Mouse (Mus musculus) embryonic facial prominence, embryonic 11.5 days (tissue): ENCODE data around the gene Senp1. TPM values are rescaled to one million over a fixed set of nuclear protein-coding genes. Genes with fewer than 3 reads are reported as not detected.
A peak's percentile ranks its signal among the peaks of the same experiment; 100 is the strongest.

Experiments used
- ATAC-seq: fragments of 200-750 bp; cut with Nextera tagmentation; replicated peaks from 2 replicates; pipeline ENCODE4 v1.8.0; 2017; ENCODE audit warnings: low read depth; ENCODE audit not compliant: insufficient number of reproducible peaks, low FRiP score, low TSS enrichment
- DNase-seq: peaks from one replicate; pipeline ENCODE4 v3.0.0-alpha.2; 2015; ENCODE audit warnings: low spot score
- H3K27ac ChIP-seq: fragments of 300-500 bp; sonication (generic); replicated peaks from 2 replicates; pipeline ENCODE4 v1.5.1; 2014; ENCODE audit warnings: mild to moderate bottlenecking, low read depth, low read length, control low read depth
- H3K27me3 ChIP-seq: fragments of 300-500 bp; sonication (generic); 2 replicates; pipeline ENCODE4 v1.6.1; 2014; ENCODE audit warnings: mild to moderate bottlenecking, low read length, moderate library complexity, mixed read lengths; ENCODE audit not compliant: control insufficient read depth, insufficient read depth
- H3K36me3 ChIP-seq: fragments of 300-500 bp; sonication (generic); replicated peaks from 2 replicates; pipeline ENCODE4 v1.6.1; 2014; ENCODE audit warnings: low read depth, mild to moderate bottlenecking, low read length, moderate library complexity, mixed read lengths; ENCODE audit not compliant: control insufficient read depth, insufficient read depth
- H3K4me1 ChIP-seq: fragments of 300-500 bp; sonication (generic); 2 replicates; pipeline ENCODE4 v1.6.1; 2014; ENCODE audit warnings: low read length, mixed read lengths; ENCODE audit not compliant: control insufficient read depth, insufficient read depth
- H3K4me2 ChIP-seq: fragments of 300-500 bp; sonication (generic); 2 replicates; pipeline ENCODE4 v1.6.1; 2014; ENCODE audit warnings: low read depth, mild to moderate bottlenecking, control low read depth, low read length, moderate library complexity
- H3K4me3 ChIP-seq: fragments of 300-500 bp; sonication (generic); 2 replicates; pipeline ENCODE4 v1.5.1; 2014; ENCODE audit warnings: low read depth, low read length, control low read depth
- H3K9ac ChIP-seq: fragments of 300-500 bp; sonication (generic); replicated peaks from 2 replicates; pipeline ENCODE4 v1.6.1; 2014; ENCODE audit warnings: mild to moderate bottlenecking, control low read depth, low read length
- H3K9me3 ChIP-seq: fragments of 300-500 bp; sonication (generic); replicated peaks from 2 replicates; pipeline ENCODE4 v1.6.1; 2016; ENCODE audit warnings: mild to moderate bottlenecking, low read length, inconsistent platforms, mixed read lengths; ENCODE audit not compliant: control insufficient read depth
- WGBS: fragments of 180-500 bp; shearing (Covaris S2); extraction: QIAGEN DNeasy Blood & Tissue Kit; methylation state at CpG from one replicate; pipeline ENCODE4 v1.1.7; 2014; 5-methylcytosine and 5-hydroxymethylcytosine counted together
- polyA plus RNA-seq: library from polyadenylated mRNA; unstranded; fragments of >200 nt; fragmentation: Nextera tagmentation; extraction: Ambion mirVana; gene quantifications from 2 replicates; pipeline ENCODE4 v1.2.1, GENCODE M21; 2014

Senp1 gene
- polyA plus RNA-seq, 1 experiment from 2014 or later = 45.7 TPM

- H3K27me3 ChIP-seq = no peaks in the 10 kb centered on the region
- H3K4me1 ChIP-seq = peaks cover 32% of the 10 kb centered on the region
- no peaks in the 10 kb centered on the region for H3K9me3 ChIP-seq
- ATAC-seq (no peak), DNase-seq (peak; percentile 62)
- H3K4me3 ChIP-seq = no peak overlapping the region
- peak overlapping the region; percentile 54 for H3K9ac ChIP-seq
- WGBS = 31% methylated on average over 13 of the region's 13 CpGs
- peak overlapping the region; percentile 96 for H3K27ac ChIP-seq
- peaks cover 28% of the 10 kb centered on the region for H3K36me3 ChIP-seq
- H3K4me2 ChIP-seq = no peak overlapping the region; the same call in 1 of the 2 replicates
These were observed 101.4 kb downstream of the Senp1 start for GRCm38 (mm10) chr15:97992027-97992711.

DNA sequence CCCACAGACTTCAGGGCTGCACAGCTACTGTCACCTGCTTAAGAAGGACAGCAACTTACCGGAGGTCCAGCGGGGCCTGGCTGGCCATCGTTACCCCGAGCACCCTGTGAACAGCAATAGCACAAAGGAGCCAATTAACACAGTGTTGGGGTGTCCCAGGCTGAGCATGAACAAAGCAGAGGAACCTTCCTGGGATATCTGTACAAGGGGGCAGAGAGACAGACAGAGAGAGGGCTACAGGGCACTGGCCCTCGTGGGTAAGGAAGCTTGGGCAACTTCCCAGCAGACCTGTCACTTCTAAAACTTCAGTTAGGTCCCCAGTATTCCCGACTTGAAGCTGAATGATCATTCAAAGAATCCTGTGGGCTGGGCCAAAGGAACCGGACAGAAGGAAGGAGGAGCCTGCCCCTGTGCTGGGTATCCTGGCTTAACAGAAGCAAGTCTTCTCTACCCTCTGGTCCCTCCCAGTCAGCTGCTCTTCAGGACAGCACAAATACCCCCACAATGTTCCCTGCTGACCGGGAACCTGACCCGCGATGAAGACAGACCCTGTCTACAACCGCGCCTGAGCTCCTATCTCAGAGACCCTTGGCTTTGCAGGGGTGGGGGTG, 102.2 kb downstream of the Senp1 start:
- peaks cover 32% of the 10 kb centered on the region for H3K4me1 ChIP-seq
- DNase-seq = peak; percentile 35
- peak overlapping the region; percentile 96 for H3K27ac ChIP-seq
- no peak for ATAC-seq
- H3K27me3 ChIP-seq = no peaks in the 10 kb centered on the region
- no peaks in the 10 kb centered on the region for H3K9me3 ChIP-seq
- H3K9ac ChIP-seq = peak overlapping the region; percentile 54
- H3K4me2 ChIP-seq = 0 out of 2 replicates have a peak overlapping the region, but pooled peaks have one; percentile 7
- no peak overlapping the region for H3K4me3 ChIP-seq
- peaks cover 32% of the 10 kb centered on the region for H3K36me3 ChIP-seq
- WGBS = 9% methylated on average over 12 of the region's 12 CpGs

DNA sequence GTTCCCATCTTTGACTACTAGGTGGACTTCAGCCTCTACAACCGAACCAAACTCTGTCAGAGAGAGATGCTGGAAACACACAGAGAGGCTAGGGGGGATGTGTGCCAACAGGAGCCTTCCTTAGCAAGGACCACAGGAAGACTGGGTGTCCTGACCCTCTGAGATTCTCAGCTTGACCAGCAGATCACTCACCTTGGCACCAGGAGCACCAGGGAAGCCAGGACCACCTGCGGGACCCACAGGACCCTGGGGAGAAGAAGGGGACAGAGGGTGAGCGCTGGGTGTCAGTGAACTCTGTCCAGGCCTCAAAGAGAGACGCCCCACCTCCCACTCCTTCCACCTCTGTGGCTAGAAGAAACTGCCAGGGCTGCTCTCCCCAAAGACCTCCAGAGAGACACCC, 102.8 kb downstream of the Senp1 start:
- 7% methylated on average over 3 of the region's 4 CpGs for WGBS
- peak overlapping the region; percentile 96 for H3K27ac ChIP-seq
- peaks cover 32% of the 10 kb centered on the region for H3K36me3 ChIP-seq
- H3K4me2 ChIP-seq = no peak overlapping the region; the same call in 1 of the 2 replicates
- peak overlapping the region; percentile 54 for H3K9ac ChIP-seq
- H3K27me3 ChIP-seq = no peaks in the 10 kb centered on the region
- H3K4me3 ChIP-seq = no peak overlapping the region
- no peaks in the 10 kb centered on the region for H3K9me3 ChIP-seq
- no peak for ATAC-seq
- H3K4me1 ChIP-seq = peaks cover 32% of the 10 kb centered on the region
- no peak for DNase-seq

- 0% methylated on average over 6 of the region's 6 CpGs for WGBS
- Histone ChIP-seq H3K9ac (no peak overlapping the region; the same call in none of the 2 replicates), H3K27me3 (no peaks in the 10 kb centered on the region), H3K27ac (peak overlapping the region; percentile 96), H3K9me3 (no peaks in the 10 kb centered on the region), H3K4me3 (no peak overlapping the region), H3K36me3 (peaks cover 35% of the 10 kb centered on the region), H3K4me2 (peak overlapping the region; percentile 29), H3K4me1 (peaks cover 32% of the 10 kb centered on the region)
- peak; percentile 95 for DNase-seq
- peak; percentile 83 for ATAC-seq
These were observed 103.4 kb downstream of the Senp1 start for GRCm38 (mm10) chr15:97990124-97990523.

GRCm38 (mm10) chr15:97989544-97989943, 104.0 kb downstream of the Senp1 start:
- Histone ChIP-seq H3K27ac (peak overlapping the region; percentile 96), H3K4me2 (no peak overlapping the region), H3K27me3 (no peaks in the 10 kb centered on the region), H3K9me3 (no peaks in the 10 kb centered on the region), H3K36me3 (peaks cover 40% of the 10 kb centered on the region), H3K4me3 (no peak overlapping the region), H3K4me1 (peaks cover 32% of the 10 kb centered on the region), H3K9ac (no peak overlapping the region; the same call in 1 of the 2 replicates)
- DNase-seq (peak; percentile 61), ATAC-seq (0 out of 2 replicates have a peak, but pooled peaks have one; percentile 11)
- 0% methylated on average over 1 of the region's 1 CpGs for WGBS

Other genes with a start within 250 kb of the Senp1 start
- 17.0 and 20.3 TPM in 2 replicates for gene Hdac7, start 249.2 kb downstream of the Senp1 start, polyA plus RNA-seq
- 0.29 and 0.36 TPM in 2 replicates for gene Vdr, start 183.1 kb downstream of the Senp1 start, polyA plus RNA-seq
- 39.1 and 40.6 TPM in 2 replicates for gene Tmem106c, start 129.5 kb downstream of the Senp1 start, polyA plus RNA-seq
- 161 and 177 TPM in 2 replicates for gene Col2a1, start 89.0 kb downstream of the Senp1 start, polyA plus RNA-seq
- gene Pfkm, start 1.2 kb downstream of the Senp1 start, polyA plus RNA-seq = 36.8 and 37.4 TPM in 2 replicates
- 47.8 and 53.2 TPM in 2 replicates for gene Asb8, start 71.9 kb upstream of the Senp1 start, polyA plus RNA-seq
- gene Ccdc184, start 73.4 kb upstream of the Senp1 start, polyA plus RNA-seq = 2.5 and 4.2 TPM in 2 replicates
- not detected in 2 replicates for gene Olfr288, start 101.8 kb upstream of the Senp1 start, polyA plus RNA-seq
- gene Gm44579, start 127.2 kb upstream of the Senp1 start, polyA plus RNA-seq = not detected in 2 replicates
- not detected in 2 replicates for gene Olfr287, start 127.3 kb upstream of the Senp1 start, polyA plus RNA-seq
- not detected in 2 replicates for gene Olfr286, start 140.7 kb upstream of the Senp1 start, polyA plus RNA-seq
- gene H1fnt, start 163.5 kb upstream of the Senp1 start, polyA plus RNA-seq = not detected in 2 replicates
- 0.26 and 0.50 TPM in 2 replicates for gene Zfp641, start 202.4 kb upstream of the Senp1 start, polyA plus RNA-seq
- not detected in 2 replicates for gene Olfr285, start 223.6 kb upstream of the Senp1 start, polyA plus RNA-seq
- gene Olfr284, start 247.2 kb upstream of the Senp1 start, polyA plus RNA-seq = not detected in 2 replicates